Mouse (Mus musculus): ENCODE measurements around the gene Ptges2. TPM values are rescaled to one million over a fixed set of nuclear protein-coding genes. Genes with fewer than 3 reads are reported as not detected.

Gene Ptges2
- polyA plus RNA-seq, 1 experiment from 2014 or later, result 28.6 TPM

- no peak overlapping the region for H3K9ac ChIP-seq (replicated peaks)
- peaks cover 39% of the 10 kb centered on the region for H3K27me3 ChIP-seq
- peaks cover 8% of the 10 kb centered on the region for H3K4me1 ChIP-seq
- no peak overlapping the region for H3K4me3 ChIP-seq
- 96% methylated on average over 7 of the region's 7 CpGs for WGBS
- H3K36me3 ChIP-seq, result peaks cover 48% of the 10 kb centered on the region
- H3K27ac ChIP-seq (replicated peaks), result no peak overlapping the region
- no peak for ATAC-seq (ENCODE audit: low FRiP score, low read depth)
- no peaks in the 10 kb centered on the region for H3K9me3 ChIP-seq
- H3K4me2 ChIP-seq (replicated peaks), result no peak overlapping the region
These were observed 15.6 kb upstream of the Ptges2 start for GRCm38 (mm10) chr2:32380001-32380500.

DNA sequence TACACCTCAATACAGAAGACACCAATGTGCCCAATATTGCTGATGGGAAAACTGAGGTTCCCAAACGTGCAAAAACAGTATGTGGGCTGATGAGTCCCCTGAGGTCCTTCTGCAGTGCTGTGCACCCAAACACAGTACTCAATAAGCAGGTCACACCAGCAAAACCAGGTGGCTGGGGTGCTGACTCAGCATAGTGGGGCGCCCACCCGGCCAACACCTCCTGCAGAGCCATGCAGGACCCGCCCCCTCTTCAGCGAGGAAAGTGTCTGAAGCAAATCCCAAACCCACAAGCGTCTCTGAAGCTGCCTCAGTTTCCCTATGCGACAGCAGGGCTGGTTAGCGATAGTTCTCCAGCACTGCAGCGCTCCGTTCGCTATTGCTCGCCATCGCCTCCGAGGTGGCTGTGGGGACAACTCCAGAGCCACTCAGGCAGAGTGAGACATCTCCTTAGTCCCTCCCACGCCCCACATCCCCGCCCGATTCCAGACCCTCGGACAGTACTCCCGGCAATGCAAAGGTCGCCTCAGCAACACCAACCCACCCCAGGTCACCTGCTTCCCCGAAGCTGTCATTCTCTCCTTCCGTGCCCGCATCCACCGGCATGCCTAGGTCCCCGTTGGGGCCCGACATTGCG is 14.4 kb upstream of the Ptges2 start:
- H3K36me3 ChIP-seq, result peaks cover 36% of the 10 kb centered on the region
- H3K4me3 ChIP-seq, result peak overlapping the region; percentile 66
- H3K9ac ChIP-seq (replicated peaks), result peak overlapping the region; percentile 66
- peaks cover 8% of the 10 kb centered on the region for H3K4me1 ChIP-seq
- H3K27ac ChIP-seq (replicated peaks), result no peak overlapping the region
- H3K27me3 ChIP-seq, result peaks cover 48% of the 10 kb centered on the region
- ATAC-seq (ENCODE audit: low FRiP score, low read depth), result peak; percentile 70
- WGBS, result 2% methylated on average over 27 of the region's 27 CpGs
- H3K4me2 ChIP-seq (replicated peaks), result peak overlapping the region; percentile 80
- no peaks in the 10 kb centered on the region for H3K9me3 ChIP-seq

DNA sequence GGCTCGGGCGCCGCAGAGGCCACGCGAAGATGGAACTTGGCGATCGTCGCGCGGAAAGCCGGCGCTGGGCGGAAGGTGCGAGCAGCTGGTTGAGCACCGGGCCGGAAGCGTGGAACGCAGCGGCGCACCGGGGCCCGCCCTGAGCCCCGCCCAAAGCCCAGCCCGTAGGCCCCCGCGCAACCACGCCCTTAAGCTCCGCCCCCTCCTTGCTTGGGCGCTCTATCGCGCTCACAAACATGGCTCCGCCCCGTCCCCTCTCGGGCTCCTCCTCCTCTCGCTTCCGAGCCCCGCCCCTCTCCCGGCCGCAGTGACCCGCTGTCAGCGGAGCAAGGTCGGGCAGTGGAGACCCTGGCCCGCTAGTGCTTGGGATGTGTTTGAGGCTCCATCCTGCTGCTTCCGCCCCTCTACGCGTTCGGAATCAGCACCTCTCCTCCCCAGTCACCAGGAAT is 13.9 kb upstream of the Ptges2 start, which contains the start of gene 1110008P14Rik:
Gene 1110008P14Rik, minus strand, starts transcription at position 164 of the 449 bp plus-strand sequence.
- Histone ChIP-seq H3K9ac (replicated peaks) (peak within 1 kb of the TSS; percentile 66), H3K27me3 (peaks cover 52% of the 10 kb centered on the region), H3K4me3 (peak within 1 kb of the TSS; percentile 66), H3K27ac (replicated peaks) (no peak within 1 kb of the TSS; the same call in 1 of the 2 replicates), H3K9me3 (no peaks in the 10 kb centered on the region), H3K4me2 (replicated peaks) (peak within 1 kb of the TSS; percentile 80), H3K36me3 (peaks cover 30% of the 10 kb centered on the region), H3K4me1 (peaks cover 8% of the 10 kb centered on the region)
- WGBS, result 0% methylated on average over 40 of the region's 47 CpGs
- peak; percentile 86 for ATAC-seq (ENCODE audit: low FRiP score, low read depth)

- ATAC-seq (ENCODE audit: low FRiP score, low read depth), result no peak
- Histone ChIP-seq H3K4me3 (no peak overlapping the region), H3K4me2 (replicated peaks) (no peak overlapping the region), H3K4me1 (peaks cover 8% of the 10 kb centered on the region), H3K36me3 (peaks cover 21% of the 10 kb centered on the region), H3K27ac (replicated peaks) (no peak overlapping the region), H3K9ac (replicated peaks) (no peak overlapping the region), H3K27me3 (peaks cover 57% of the 10 kb centered on the region), H3K9me3 (no peaks in the 10 kb centered on the region)
- 87% methylated on average over 2 of the region's 2 CpGs for WGBS
These were observed 13.0 kb upstream of the Ptges2 start for GRCm38 (mm10) chr2:32382689-32383088.

DNA sequence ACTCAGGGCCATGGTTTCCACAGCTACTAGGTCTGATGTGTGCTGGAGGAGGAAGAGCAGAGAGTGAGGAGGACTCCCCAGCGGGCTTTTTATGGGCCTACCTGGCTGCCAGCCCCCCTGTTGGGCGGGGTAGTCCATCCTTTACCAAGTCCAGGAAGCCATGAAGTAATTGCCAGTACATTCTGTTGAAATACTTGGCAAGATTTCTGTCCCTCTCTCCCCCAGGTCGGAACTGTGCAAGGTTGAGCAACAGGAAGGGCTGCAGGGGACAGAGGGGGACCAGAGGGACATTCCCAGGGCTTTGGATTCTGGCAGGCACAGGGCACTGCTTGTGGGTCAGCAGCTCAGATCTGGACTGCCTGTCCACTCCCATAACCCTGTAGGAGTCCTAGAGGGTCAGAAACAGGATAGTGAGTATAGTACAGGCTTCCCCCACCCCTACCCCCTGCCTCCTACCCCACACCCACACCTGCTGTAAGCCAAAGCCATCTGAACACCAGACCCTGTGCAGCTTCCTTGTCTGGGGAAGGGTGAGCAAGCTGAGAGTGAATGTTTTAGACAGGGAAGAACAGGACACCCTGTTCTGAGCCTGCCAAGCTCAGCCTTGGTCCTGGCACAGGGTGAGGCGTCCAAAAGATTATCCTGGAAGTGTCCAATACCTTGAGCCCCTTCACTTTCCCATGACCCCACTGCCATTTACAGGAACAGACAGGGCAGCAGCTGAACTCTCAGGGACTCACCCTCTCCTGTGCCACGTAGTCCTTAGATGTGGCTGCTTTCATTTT is 7.8 kb upstream of the Ptges2 start, which contains the start of gene Lcn2:
Gene Lcn2, minus strand, starts transcription at position 547 of the 785 bp plus-strand sequence.
- Histone ChIP-seq H3K4me2 (replicated peaks) (no peak within 1 kb of the TSS), H3K27ac (replicated peaks) (no peak within 1 kb of the TSS), H3K4me3 (no peak within 1 kb of the TSS), H3K9me3 (no peaks in the 10 kb centered on the region), H3K4me1 (no peaks in the 10 kb centered on the region), H3K36me3 (no peaks in the 10 kb centered on the region), H3K27me3 (peaks cover 41% of the 10 kb centered on the region), H3K9ac (replicated peaks) (no peak within 1 kb of the TSS; the same call in 1 of the 2 replicates)
- WGBS, result 63% methylated on average over 5 of the region's 5 CpGs
- no peak for ATAC-seq (ENCODE audit: low FRiP score, low read depth)

DNA sequence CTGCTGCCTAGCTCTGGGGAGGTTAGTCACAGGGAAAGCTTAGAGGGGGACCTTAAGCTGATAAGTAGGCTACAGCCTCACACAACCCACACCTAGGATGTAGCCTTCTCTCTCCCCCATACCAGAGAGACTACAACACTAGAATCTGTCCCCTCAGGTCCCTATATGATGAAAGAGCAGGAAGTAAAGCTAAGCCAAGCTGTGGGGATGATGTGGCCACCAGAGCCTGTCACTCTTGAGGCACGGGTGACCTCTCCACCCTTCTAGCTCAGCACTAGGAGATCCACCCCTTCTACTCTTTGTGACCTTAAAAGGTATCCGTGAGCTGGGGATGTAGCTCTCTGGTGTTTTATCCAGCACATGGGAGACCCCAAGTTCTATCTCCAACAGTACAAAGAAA is 6.5 kb upstream of the Ptges2 start:
- no peak for ATAC-seq (ENCODE audit: low FRiP score, low read depth)
- no peaks in the 10 kb centered on the region for H3K9me3 ChIP-seq
- peaks cover 30% of the 10 kb centered on the region for H3K27me3 ChIP-seq
- no peak overlapping the region for H3K4me3 ChIP-seq
- no peak overlapping the region for H3K27ac ChIP-seq (replicated peaks)
- WGBS, result 83% methylated on average over 2 of the region's 2 CpGs
- no peak overlapping the region for H3K4me2 ChIP-seq (replicated peaks)
- H3K4me1 ChIP-seq, result no peaks in the 10 kb centered on the region
- H3K9ac ChIP-seq (replicated peaks), result no peak overlapping the region
- no peaks in the 10 kb centered on the region for H3K36me3 ChIP-seq

DNA sequence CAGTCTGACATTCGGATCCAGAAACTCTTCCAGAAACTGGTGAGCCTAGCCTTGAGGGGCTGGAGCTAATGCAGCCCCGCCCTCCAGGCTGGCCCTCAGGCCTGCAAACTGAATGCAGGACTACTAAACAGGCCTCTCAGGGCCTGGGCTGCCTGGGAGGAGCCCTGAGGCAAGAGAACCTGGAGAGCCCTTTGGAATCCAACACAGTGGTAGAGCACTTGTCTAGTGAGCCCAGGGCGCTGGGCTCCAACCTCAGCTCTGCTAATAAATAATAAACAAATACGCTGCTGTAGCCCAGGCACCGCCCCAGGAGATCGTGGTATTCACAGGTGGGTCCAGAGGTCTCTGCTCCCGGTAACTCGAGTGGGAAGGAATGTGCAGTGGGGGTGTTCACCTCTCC is 4.8 kb upstream of the Ptges2 start:
- no peaks in the 10 kb centered on the region for H3K36me3 ChIP-seq
- no peaks in the 10 kb centered on the region for H3K9me3 ChIP-seq
- H3K4me1 ChIP-seq, result peaks cover 5% of the 10 kb centered on the region
- no peak overlapping the region for H3K27ac ChIP-seq (replicated peaks)
- H3K4me3 ChIP-seq, result no peak overlapping the region
- no peak overlapping the region for H3K4me2 ChIP-seq (replicated peaks)
- no peak for ATAC-seq (ENCODE audit: low FRiP score, low read depth)
- peaks cover 17% of the 10 kb centered on the region for H3K27me3 ChIP-seq
- WGBS, result 84% methylated on average over 8 of the region's 8 CpGs
- H3K9ac ChIP-seq (replicated peaks), result no peak overlapping the region

- Histone ChIP-seq H3K4me3 (no peak overlapping the region), H3K9me3 (no peaks in the 10 kb centered on the region), H3K27ac (replicated peaks) (no peak overlapping the region), H3K27me3 (peaks cover 10% of the 10 kb centered on the region), H3K4me2 (replicated peaks) (no peak overlapping the region), H3K36me3 (no peaks in the 10 kb centered on the region), H3K9ac (replicated peaks) (no peak overlapping the region), H3K4me1 (peaks cover 10% of the 10 kb centered on the region)
- no peak for ATAC-seq (ENCODE audit: low FRiP score, low read depth)
- WGBS, result 83% methylated on average over 5 of the region's 5 CpGs
These were observed 3.6 kb upstream of the Ptges2 start for GRCm38 (mm10) chr2:32392063-32392462.

- Histone ChIP-seq H3K36me3 (no peaks in the 10 kb centered on the region), H3K4me2 (replicated peaks) (peak overlapping the region; percentile 90), H3K9ac (replicated peaks) (peak overlapping the region; percentile 88), H3K4me3 (peak overlapping the region; percentile 76), H3K9me3 (no peaks in the 10 kb centered on the region), H3K27me3 (no peaks in the 10 kb centered on the region), H3K4me1 (peaks cover 16% of the 10 kb centered on the region), H3K27ac (replicated peaks) (peak overlapping the region; percentile 87)
- WGBS, result 4% methylated on average over 8 of the region's 8 CpGs
- no peak for ATAC-seq (ENCODE audit: low FRiP score, low read depth)
These were observed 723 bp upstream of the Ptges2 start for GRCm38 (mm10) chr2:32394973-32395372.

- H3K4me3 ChIP-seq, result peak overlapping the region; percentile 76
- H3K9ac ChIP-seq (replicated peaks), result peak overlapping the region; percentile 88
- peak overlapping the region; percentile 87 for H3K27ac ChIP-seq (replicated peaks)
- no peaks in the 10 kb centered on the region for H3K9me3 ChIP-seq
- peaks cover 11% of the 10 kb centered on the region for H3K36me3 ChIP-seq
- peak overlapping the region; percentile 90 for H3K4me2 ChIP-seq (replicated peaks)
- ATAC-seq (ENCODE audit: low FRiP score, low read depth), result peak; percentile 94
- under 1% methylated on average over 56 of the region's 59 CpGs for WGBS
- H3K4me1 ChIP-seq, result peaks cover 16% of the 10 kb centered on the region
- no peaks in the 10 kb centered on the region for H3K27me3 ChIP-seq
These were observed 388 bp downstream of the Ptges2 start for GRCm38 (mm10) chr2:32395946-32396621.

- Histone ChIP-seq H3K4me2 (replicated peaks) (peak overlapping the region; percentile 90), H3K4me1 (peaks cover 16% of the 10 kb centered on the region), H3K9me3 (no peaks in the 10 kb centered on the region), H3K27me3 (no peaks in the 10 kb centered on the region), H3K9ac (replicated peaks) (peak overlapping the region; percentile 88), H3K36me3 (peaks cover 16% of the 10 kb centered on the region), H3K27ac (replicated peaks) (0 out of 2 replicates have a peak overlapping the region, but pooled peaks have one; percentile 87), H3K4me3 (peak overlapping the region; percentile 76)
- no peak for ATAC-seq (ENCODE audit: low FRiP score, low read depth)
- 0% methylated on average over 15 of the region's 15 CpGs for WGBS
These were observed 999 bp downstream of the Ptges2 start for GRCm38 (mm10) chr2:32396695-32397094.

All from midbrain, embryonic 12.5 days (tissue).